Mouse (Mus musculus) ovary, postnatal 14 days (tissue): Measurements from ENCODE around the gene Grid1.
A peak's percentile ranks its signal among the peaks of the same experiment; 100 is the strongest.

Experiments used
- DNase-seq: peaks from one replicate; pipeline ENCODE4 v3.0.0; 2022; ENCODE audit warnings: low spot score

The Grid1 gene

GRCm38 (mm10) chr14:34819919-34820652 is at the start of gene Grid1:
Grid1 (plus strand) TSS chr14:34820108.
- no peak for DNase-seq

DNA sequence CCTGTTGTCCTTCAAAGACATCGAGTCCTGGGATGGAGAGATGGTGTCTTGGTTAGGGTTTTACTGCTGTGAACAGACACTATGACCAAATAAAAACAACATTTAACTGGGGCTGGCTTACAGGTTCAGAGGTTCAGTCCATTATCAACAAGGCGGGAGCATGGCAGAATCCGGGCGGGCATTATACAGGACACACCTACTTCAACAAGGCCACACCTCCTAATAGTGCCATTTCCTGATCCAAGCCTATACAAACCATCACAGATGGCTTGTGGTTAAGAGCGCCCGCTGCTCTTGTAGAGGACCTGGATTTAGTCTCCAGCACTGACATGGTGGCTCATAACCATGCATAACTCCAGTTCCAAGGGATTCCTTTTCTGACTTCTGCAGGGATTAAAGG is 49.4 kb upstream of the Grid1 start:
- no peak for DNase-seq

- no peak for DNase-seq
These were observed 48.3 kb upstream of the Grid1 start for GRCm38 (mm10) chr14:34771601-34772000.

- no peak for DNase-seq
These were observed 47.8 kb upstream of the Grid1 start for GRCm38 (mm10) chr14:34772132-34772531.

DNA sequence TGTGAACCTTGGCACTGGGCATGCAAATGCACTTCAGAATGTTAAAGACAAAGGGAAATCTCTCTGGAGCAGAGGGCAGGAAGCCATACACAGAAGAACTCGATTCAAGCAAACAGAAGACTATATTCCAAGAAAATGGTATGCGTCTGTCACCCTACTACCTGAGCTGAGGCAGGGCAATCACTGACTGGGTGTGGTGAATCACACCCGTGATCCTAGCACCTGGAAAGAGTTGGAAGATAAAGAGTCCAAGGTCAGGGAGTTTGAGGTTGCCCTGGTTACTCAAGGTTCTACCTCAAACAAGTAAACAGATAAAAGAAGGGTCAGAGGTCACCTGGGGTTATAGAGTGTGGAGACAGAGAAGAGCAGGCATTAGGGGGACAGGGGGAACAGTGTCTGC is 46.2 kb upstream of the Grid1 start:
- no peak for DNase-seq

DNA sequence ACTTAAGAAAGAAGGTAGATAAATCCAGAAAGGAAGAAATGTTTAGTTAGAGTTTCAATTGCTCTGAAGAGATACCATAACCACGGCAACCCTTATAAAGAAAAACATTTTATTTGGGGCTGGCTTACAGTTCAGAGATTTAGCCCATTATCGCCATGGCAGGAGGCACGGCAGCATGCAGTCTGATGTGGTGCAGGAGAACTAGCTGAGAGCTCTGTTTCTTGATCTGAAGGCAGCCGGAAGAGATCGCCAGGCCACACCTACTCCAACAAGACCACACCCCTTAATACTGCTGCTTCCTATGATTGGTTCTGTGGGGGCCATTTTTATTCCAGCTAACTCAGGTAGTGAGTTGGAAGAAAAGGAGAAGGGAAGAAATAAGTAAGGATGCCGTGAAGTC is 45.7 kb upstream of the Grid1 start:
- DNase-seq, result no peak

DNA sequence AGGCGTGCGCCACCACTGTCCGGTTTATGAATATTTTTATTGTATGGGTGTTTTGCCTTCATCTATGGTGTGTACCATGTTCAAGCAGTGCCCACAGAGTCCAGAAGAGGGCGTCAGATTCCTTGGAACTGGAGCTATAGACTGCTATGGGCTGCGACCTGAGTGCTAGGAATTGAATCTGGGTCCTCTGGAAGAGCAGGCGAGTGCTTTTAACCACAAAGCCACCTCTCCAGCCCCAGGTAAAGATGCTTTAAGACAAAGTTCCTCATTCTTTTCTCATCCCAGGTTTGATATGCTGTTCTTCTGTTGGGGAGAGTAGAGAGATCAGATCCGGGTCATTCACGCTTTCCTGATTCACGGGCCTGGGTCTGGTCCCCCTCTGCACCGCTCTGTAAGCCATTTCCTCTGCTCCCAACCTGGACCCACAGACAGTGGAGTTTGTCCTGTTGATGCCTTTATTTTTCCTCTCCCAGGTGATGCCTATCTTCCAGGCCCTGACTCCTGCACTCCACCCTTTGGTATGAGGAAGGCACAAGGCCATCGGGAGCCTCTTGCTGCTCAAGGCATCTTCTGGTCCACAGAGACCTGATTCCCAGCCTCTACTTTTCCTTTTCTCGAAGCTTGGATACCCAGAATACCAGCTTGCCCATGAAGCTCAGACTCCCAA is 43.1 kb upstream of the Grid1 start:
- no peak for DNase-seq

GRCm38 (mm10) chr14:34777810-34778209 is 42.1 kb upstream of the Grid1 start:
- DNase-seq, result peak; percentile 56

- no peak for DNase-seq
These were observed 41.1 kb upstream of the Grid1 start for GRCm38 (mm10) chr14:34778760-34779159.

DNA sequence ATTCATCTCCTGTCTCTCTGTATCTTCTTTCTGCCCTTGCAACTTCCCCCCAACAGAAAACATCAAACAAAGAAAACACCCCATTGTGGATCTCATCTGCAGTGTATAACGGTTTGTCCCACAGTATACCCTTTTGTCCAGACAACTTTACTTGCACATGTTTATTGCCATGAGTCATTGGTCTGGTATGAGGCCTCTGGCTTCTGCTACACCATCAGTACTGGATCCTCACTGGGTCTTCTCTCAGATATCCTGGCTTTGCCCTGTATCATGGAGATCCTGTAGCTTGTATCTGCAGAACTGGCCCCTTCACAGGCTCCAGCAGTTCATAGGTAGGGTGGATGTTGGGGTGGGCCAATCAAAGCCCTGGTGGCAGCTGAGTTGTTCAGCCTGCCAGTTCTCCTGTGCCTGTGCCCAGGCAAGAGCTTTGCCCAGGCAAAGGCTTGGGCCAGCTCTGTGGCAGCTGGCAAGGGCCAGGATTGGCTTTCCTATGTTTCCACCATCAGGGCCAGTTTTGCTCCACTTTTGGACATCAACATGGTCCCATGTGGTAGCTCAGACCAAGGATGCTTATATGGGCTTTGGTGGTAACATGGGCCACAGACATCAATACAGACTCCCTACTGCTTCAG is 26.4 kb upstream of the Grid1 start:
- no peak for DNase-seq

GRCm38 (mm10) chr14:34810763-34811489 is 9.0 kb upstream of the Grid1 start:
- DNase-seq, result peak; percentile 79

DNA sequence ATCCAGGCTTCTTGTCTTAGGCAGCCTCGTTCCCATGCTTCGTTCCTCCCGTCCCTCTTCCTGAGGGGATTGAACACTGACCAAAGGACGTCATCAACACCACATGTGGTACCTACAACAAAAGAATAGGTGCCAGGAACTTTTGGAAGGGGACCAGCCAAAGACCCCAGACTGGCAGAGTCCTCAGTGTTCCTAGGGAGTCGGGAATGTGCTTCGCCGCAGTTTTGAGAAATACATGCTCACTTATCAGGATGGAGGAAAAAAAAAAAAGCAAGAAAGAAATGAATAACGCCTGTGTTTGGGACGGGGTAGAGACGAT is 8.5 kb upstream of the Grid1 start:
- DNase-seq, result no peak

- DNase-seq, result no peak
These were observed 3.6 kb upstream of the Grid1 start for GRCm38 (mm10) chr14:34816301-34816700.

GRCm38 (mm10) chr14:34818387-34818980 is 1.4 kb upstream of the Grid1 start:
- no peak for DNase-seq

DNA sequence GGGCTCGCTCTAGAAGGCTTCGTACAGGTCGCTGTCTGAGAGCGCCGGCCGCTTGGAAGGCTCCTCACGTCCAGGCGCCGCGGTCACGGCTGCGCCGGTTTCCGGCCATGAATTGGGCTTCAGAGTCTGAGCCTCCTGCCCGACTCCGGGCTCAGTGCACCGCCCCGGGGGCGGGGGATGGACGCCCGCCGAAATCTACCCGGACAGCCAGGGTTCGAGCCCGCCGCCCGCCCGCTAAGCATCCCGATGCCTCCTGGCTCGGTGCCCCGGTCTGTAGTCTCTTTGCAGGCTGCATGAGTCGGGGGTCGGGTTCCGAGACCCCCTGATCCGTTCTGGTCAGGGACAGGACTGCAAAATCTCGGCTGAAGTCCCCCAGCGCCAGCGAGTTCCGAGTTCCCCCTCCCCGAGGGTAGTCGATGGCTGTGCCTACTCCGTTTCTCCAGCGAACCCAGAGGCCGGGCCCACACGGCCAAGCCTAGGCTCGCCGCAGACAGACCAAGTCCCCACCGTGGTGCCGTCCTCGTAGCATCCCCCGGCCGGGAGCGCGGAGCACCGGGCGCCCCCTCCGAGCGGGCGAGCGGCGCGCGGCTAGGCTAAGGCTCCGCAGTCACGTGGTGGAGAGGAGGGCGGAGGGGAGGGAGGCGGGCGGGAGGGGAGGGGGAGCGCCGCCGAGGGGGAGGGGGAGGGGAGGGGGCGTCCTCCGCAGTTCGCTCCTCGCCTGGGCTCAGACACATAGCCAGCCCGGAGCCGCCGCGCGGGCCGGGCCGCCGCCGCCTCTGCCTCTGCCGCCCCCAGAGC is 588 bp upstream of the Grid1 start:
- DNase-seq, result no peak

- no peak for DNase-seq
These were observed 721 bp downstream of the Grid1 start for GRCm38 (mm10) chr14:34820653-34821005.

DNA sequence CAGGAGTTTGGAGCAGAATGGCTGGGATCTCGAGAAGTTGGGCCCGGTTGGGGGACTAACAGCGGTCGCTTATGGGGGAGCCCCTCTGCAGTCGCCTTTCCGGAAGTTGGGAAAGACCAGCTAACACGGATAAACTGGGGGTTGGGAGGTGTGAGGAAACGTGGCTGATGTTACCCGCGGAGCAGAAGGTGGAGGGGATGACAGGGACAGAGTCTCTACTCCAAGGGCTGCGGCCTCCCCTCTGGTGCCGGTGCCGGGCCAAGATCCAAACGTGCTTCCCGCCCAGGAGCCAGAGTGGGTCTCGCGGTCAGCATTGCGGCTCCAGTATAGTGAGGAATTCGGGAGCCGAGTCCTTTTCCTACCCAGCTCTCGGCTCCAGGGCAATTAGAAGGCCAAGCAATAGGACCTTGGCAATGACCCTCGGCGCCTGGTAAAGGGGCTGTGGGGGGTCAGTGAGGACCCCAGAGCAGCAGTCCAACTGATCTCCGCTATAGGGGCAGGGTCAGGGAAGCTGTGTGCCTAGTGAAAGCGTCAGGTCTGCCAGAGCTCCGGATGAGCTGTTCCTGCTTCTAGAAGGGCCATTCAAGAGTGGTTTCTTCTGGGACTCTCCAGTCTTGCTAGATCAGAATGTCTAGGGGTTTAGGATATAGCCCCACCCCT is 1.4 kb downstream of the Grid1 start:
- no peak for DNase-seq

- no peak for DNase-seq
These were observed 3.2 kb downstream of the Grid1 start for GRCm38 (mm10) chr14:34823136-34823535.

- no peak for DNase-seq
These were observed 4.3 kb downstream of the Grid1 start for GRCm38 (mm10) chr14:34824186-34824585.

GRCm38 (mm10) chr14:34825902-34826301 is 6.0 kb downstream of the Grid1 start:
- no peak for DNase-seq

DNA sequence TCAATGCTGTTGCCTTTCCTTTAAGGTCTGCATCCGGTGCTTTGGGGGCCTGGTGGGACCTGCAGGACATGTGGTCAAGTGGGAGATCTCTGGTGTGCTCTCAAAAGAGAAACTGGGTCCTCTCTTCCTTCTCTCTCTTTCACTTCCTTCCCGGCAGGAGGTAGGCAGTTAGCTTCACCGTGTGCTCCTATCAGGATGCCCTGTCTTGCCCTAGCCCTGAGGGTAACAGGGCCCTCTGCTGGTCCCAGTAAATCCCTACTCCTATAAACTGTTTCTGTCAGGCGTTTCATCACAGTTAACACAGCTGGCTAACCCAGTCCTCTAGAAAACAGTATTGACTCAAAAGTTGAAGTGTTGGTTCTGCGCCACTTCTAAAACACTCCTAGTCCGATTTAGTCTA is 9.9 kb downstream of the Grid1 start:
- DNase-seq, result no peak
